Mouse (Mus musculus): ENCODE measurements around the gene Idh1. TPM values are rescaled to one million over a fixed set of nuclear protein-coding genes. Genes with fewer than 3 reads are reported as not detected.

Gene Idh1
- polyA plus RNA-seq, 1 experiment from 2014 or later = 539 TPM

DNA sequence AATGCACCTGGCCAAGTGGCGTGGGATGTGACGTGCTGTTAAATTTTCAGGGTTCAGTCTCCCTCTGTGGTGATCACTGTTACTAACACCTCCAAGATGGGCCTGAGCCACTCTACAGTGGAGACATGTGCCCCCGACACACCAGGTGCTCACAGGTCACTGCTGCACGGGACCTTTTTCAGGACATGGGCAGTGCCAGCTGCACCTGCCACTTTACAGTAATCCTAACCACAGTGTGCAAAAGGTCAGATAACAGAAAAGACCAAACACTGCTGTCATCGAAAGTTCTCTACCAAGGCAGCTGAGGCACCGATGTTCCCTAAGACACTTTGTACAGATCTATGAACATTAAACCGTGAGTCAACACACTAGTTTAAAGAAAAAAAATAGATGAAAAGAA is 16.8 kb downstream of the Idh1 start:
- no peak overlapping the region for H3K4me3 ChIP-seq (ENCODE audit: low read depth, low read length)
- H3K9ac ChIP-seq (ENCODE audit: low read length) = no peak overlapping the region
- DNase-seq (ENCODE audit: low spot score) (no peak), ATAC-seq (no peak)
- no peaks in the 10 kb centered on the region for H3K9me3 ChIP-seq (replicated peaks; ENCODE audit: control insufficient read depth, low read length)
- H3K36me3 ChIP-seq (ENCODE audit: control insufficient read depth, insufficient read depth, low read length) = peaks cover 94% of the 10 kb centered on the region
- no peaks in the 10 kb centered on the region for H3K27me3 ChIP-seq (replicated peaks; ENCODE audit: control insufficient read depth, insufficient read depth, low read length)
- no peak overlapping the region for H3K4me2 ChIP-seq (ENCODE audit: low read length)
- H3K4me1 ChIP-seq (ENCODE audit: control insufficient read depth, insufficient read depth, low read length) = peaks cover 6% of the 10 kb centered on the region
- no peak overlapping the region for H3K27ac ChIP-seq (ENCODE audit: low read depth, low read length)
- 96% methylated on average over 7 of the region's 7 CpGs for WGBS

DNA sequence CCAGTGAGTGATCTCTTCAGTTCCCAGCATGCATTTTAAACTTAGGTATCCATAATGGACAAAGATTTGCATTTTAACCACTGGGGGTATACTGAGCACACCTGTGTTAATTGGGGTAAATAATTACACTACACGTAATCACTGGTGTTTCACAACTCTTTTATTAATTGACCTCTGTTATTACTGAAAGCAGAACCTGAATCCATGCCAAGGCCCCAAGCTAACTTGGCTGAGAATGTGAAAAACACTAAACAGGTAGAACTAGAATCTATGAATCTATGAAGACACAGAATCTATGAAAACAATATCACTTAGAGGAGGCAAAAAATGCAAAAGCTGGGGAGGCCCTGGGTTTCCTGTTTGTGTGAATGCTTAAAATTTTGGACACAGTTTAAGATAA is 18.8 kb downstream of the Idh1 start:
- Histone ChIP-seq H3K27ac (ENCODE audit: low read depth, low read length) (no peak overlapping the region), H3K4me1 (ENCODE audit: control insufficient read depth, insufficient read depth, low read length) (peaks cover 4% of the 10 kb centered on the region), H3K4me3 (ENCODE audit: low read depth, low read length) (no peak overlapping the region), H3K36me3 (ENCODE audit: control insufficient read depth, insufficient read depth, low read length) (peaks cover 96% of the 10 kb centered on the region), H3K27me3 (replicated peaks; ENCODE audit: control insufficient read depth, insufficient read depth, low read length) (no peaks in the 10 kb centered on the region), H3K9ac (ENCODE audit: low read length) (no peak overlapping the region), H3K9me3 (replicated peaks; ENCODE audit: control insufficient read depth, low read length) (no peaks in the 10 kb centered on the region), H3K4me2 (ENCODE audit: low read length) (no peak overlapping the region)
- 81% methylated on average over 1 of the region's 1 CpGs for WGBS
- DNase-seq (ENCODE audit: low spot score) (no peak), ATAC-seq (no peak)

DNA sequence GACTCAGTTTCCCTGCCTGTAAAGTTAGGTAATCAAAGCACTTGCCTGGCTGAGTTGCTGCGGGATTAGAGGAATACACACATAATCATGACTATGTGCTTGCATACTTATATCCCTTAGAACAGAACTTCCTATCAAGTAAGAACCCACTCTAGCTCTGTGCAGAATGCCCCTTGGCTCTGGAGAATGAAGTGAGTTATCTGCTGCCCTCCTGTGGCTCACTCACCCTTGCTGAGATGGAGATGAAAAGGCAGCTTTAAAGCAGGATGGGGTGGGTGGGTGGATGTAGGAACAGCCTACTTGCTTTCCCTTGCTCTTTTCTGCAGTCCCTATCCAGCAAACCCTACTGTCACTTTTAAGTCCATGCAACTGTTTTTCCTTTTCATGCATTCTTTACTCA is 24.1 kb downstream of the Idh1 start:
- Histone ChIP-seq H3K4me1 (ENCODE audit: control insufficient read depth, insufficient read depth, low read length) (no peaks in the 10 kb centered on the region), H3K4me3 (ENCODE audit: low read depth, low read length) (no peak overlapping the region), H3K4me2 (ENCODE audit: low read length) (no peak overlapping the region), H3K36me3 (ENCODE audit: control insufficient read depth, insufficient read depth, low read length) (peaks cover 92% of the 10 kb centered on the region), H3K9ac (ENCODE audit: low read length) (no peak overlapping the region), H3K27ac (ENCODE audit: low read depth, low read length) (no peak overlapping the region), H3K27me3 (replicated peaks; ENCODE audit: control insufficient read depth, insufficient read depth, low read length) (no peaks in the 10 kb centered on the region), H3K9me3 (replicated peaks; ENCODE audit: control insufficient read depth, low read length) (no peaks in the 10 kb centered on the region)
- DNase-seq (ENCODE audit: low spot score) (no peak), ATAC-seq (no peak)
- WGBS = 100% methylated on average over 1 of the region's 1 CpGs

DNA sequence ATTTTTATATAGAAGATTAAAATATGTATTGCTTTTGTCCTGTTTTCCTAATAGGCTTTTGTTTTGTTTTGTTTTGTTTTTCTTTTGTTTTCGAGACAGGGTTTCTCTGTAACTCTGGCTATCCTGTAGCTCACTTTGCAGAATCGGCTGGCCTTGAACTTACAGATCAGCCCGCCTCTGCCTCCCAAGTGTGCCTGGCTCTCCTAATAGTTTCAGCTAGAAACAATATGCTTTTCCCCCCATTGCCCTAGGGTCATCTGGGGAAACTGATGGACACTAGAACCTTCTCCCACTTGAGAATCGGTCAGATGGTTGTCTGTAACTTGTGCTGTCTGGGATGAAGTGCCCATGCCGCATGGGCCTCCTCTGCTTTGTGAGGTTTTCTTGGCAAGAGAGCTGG is 30.2 kb downstream of the Idh1 start:
- WGBS = 92% methylated on average over 5 of the region's 5 CpGs
- DNase-seq (ENCODE audit: low spot score) (no peak), ATAC-seq (no peak)

DNA sequence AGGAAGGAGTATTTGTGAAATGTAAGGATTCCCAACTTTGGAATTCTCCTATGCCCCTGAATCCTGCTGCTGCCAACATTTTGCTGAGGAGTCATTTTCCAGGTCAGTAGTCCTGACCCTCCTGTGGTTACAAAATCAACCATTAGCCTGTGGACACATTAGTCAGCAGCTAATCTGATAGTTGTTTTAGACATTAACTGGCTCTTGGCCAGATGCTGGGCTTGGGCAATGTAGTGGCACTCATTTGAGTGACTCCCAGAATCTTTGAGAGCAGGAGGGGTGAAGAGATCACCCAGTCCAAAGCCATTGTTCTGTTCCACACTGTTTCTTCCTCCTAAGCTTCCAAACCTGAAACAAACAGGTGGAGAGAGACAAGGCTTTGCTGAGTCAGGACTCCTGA is 31.5 kb downstream of the Idh1 start:
- H3K27me3 ChIP-seq (replicated peaks; ENCODE audit: control insufficient read depth, insufficient read depth, low read length) = no peaks in the 10 kb centered on the region
- no peaks in the 10 kb centered on the region for H3K4me1 ChIP-seq (ENCODE audit: control insufficient read depth, insufficient read depth, low read length)
- no peak overlapping the region for H3K27ac ChIP-seq (ENCODE audit: low read depth, low read length)
- H3K36me3 ChIP-seq (ENCODE audit: control insufficient read depth, insufficient read depth, low read length) = peaks cover 21% of the 10 kb centered on the region
- H3K9ac ChIP-seq (ENCODE audit: low read length) = no peak overlapping the region
- ATAC-seq = no peak
- DNase-seq (ENCODE audit: low spot score) = no peak
- H3K9me3 ChIP-seq (replicated peaks; ENCODE audit: control insufficient read depth, low read length) = no peaks in the 10 kb centered on the region
- no peak overlapping the region for H3K4me2 ChIP-seq (ENCODE audit: low read length)
- no peak overlapping the region for H3K4me3 ChIP-seq (ENCODE audit: low read depth, low read length)

More for the DNA sequence above, 30.2 kb downstream of the Idh1 start:
- H3K4me3 ChIP-seq (ENCODE audit: low read depth, low read length) = no peak overlapping the region
- peaks cover 34% of the 10 kb centered on the region for H3K36me3 ChIP-seq (ENCODE audit: control insufficient read depth, insufficient read depth, low read length)
- H3K4me2 ChIP-seq (ENCODE audit: low read length) = no peak overlapping the region
- no peaks in the 10 kb centered on the region for H3K27me3 ChIP-seq (replicated peaks; ENCODE audit: control insufficient read depth, insufficient read depth, low read length)
- no peaks in the 10 kb centered on the region for H3K9me3 ChIP-seq (replicated peaks; ENCODE audit: control insufficient read depth, low read length)
- no peak overlapping the region for H3K9ac ChIP-seq (ENCODE audit: low read length)
- H3K27ac ChIP-seq (ENCODE audit: low read depth, low read length) = no peak overlapping the region
- H3K4me1 ChIP-seq (ENCODE audit: control insufficient read depth, insufficient read depth, low read length) = no peaks in the 10 kb centered on the region

DNA sequence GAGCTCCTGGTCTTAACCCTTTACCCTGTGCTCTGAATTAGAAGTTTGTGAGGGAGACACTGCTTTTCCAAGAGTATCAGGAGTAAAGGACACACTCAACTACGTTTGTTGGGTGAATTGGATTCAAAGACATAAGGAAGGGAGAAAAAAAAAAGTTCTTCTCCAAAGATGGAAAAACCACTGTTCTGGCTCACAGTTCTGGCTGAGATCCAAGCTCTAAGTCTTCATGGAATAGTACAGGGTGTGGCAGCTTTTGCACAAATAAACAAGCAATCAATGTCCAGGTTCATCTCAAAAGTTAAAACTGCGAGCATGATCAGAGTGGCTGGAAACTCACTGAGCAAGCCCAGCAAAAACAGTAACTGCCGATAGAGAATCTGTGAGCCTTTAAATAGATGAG is 38.3 kb downstream of the Idh1 start:
- ATAC-seq = no peak
- Histone ChIP-seq H3K27me3 (replicated peaks; ENCODE audit: control insufficient read depth, insufficient read depth, low read length) (no peaks in the 10 kb centered on the region), H3K36me3 (ENCODE audit: control insufficient read depth, insufficient read depth, low read length) (no peaks in the 10 kb centered on the region), H3K4me1 (ENCODE audit: control insufficient read depth, insufficient read depth, low read length) (no peaks in the 10 kb centered on the region), H3K9ac (ENCODE audit: low read length) (no peak overlapping the region), H3K4me3 (ENCODE audit: low read depth, low read length) (no peak overlapping the region), H3K4me2 (ENCODE audit: low read length) (no peak overlapping the region), H3K27ac (ENCODE audit: low read depth, low read length) (no peak overlapping the region), H3K9me3 (replicated peaks; ENCODE audit: control insufficient read depth, low read length) (no peaks in the 10 kb centered on the region)
- WGBS = 80% methylated on average over 3 of the region's 3 CpGs
- no peak for DNase-seq (ENCODE audit: low spot score)

DNA sequence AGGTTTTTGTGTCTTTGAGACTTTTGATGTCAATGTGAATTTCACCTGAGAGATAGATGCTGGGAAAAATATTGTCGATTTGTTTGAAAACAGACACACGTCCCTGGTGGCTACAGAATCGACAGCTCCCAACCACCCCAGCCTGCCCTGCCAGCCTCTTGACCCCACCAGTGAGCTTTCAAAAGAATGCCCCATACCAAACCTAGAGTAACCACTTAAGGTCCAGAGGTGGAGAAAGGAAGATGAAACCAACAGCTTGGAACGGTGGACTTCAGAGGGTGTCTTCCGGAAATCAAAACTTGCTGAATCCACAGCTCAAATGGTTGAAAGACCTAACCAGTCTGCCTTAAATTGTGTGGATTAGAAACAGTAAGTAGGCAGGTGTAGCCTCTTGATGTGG is 39.0 kb downstream of the Idh1 start:
- WGBS = 95% methylated on average over 5 of the region's 5 CpGs
- ATAC-seq (no peak), DNase-seq (ENCODE audit: low spot score) (no peak)
- H3K27me3 ChIP-seq (replicated peaks; ENCODE audit: control insufficient read depth, insufficient read depth, low read length) = no peaks in the 10 kb centered on the region
- H3K9ac ChIP-seq (ENCODE audit: low read length) = no peak overlapping the region
- H3K27ac ChIP-seq (ENCODE audit: low read depth, low read length) = no peak overlapping the region
- H3K4me1 ChIP-seq (ENCODE audit: control insufficient read depth, insufficient read depth, low read length) = no peaks in the 10 kb centered on the region
- H3K4me3 ChIP-seq (ENCODE audit: low read depth, low read length) = no peak overlapping the region
- H3K4me2 ChIP-seq (ENCODE audit: low read length) = no peak overlapping the region
- no peaks in the 10 kb centered on the region for H3K9me3 ChIP-seq (replicated peaks; ENCODE audit: control insufficient read depth, low read length)
- no peaks in the 10 kb centered on the region for H3K36me3 ChIP-seq (ENCODE audit: control insufficient read depth, insufficient read depth, low read length)

GRCm38 (mm10) chr1:65146601-65147000 is 39.7 kb downstream of the Idh1 start:
- no peak overlapping the region for H3K4me2 ChIP-seq (ENCODE audit: low read length)
- DNase-seq (ENCODE audit: low spot score) (no peak), ATAC-seq (no peak)
- H3K4me3 ChIP-seq (ENCODE audit: low read depth, low read length) = no peak overlapping the region
- H3K36me3 ChIP-seq (ENCODE audit: control insufficient read depth, insufficient read depth, low read length) = no peaks in the 10 kb centered on the region
- no peaks in the 10 kb centered on the region for H3K4me1 ChIP-seq (ENCODE audit: control insufficient read depth, insufficient read depth, low read length)
- H3K27me3 ChIP-seq (replicated peaks; ENCODE audit: control insufficient read depth, insufficient read depth, low read length) = no peaks in the 10 kb centered on the region
- no peak overlapping the region for H3K27ac ChIP-seq (ENCODE audit: low read depth, low read length)
- H3K9me3 ChIP-seq (replicated peaks; ENCODE audit: control insufficient read depth, low read length) = no peaks in the 10 kb centered on the region
- 75% methylated on average over 2 of the region's 2 CpGs for WGBS
- no peak overlapping the region for H3K9ac ChIP-seq (ENCODE audit: low read length)

- H3K9ac ChIP-seq (ENCODE audit: low read length) = no peak overlapping the region
- H3K4me2 ChIP-seq (ENCODE audit: low read length) = no peak overlapping the region
- no peaks in the 10 kb centered on the region for H3K27me3 ChIP-seq (replicated peaks; ENCODE audit: control insufficient read depth, insufficient read depth, low read length)
- no peaks in the 10 kb centered on the region for H3K4me1 ChIP-seq (ENCODE audit: control insufficient read depth, insufficient read depth, low read length)
- no peak overlapping the region for H3K27ac ChIP-seq (ENCODE audit: low read depth, low read length)
- WGBS = 90% methylated on average over 2 of the region's 2 CpGs
- ATAC-seq (no peak), DNase-seq (ENCODE audit: low spot score) (no peak)
- no peaks in the 10 kb centered on the region for H3K36me3 ChIP-seq (ENCODE audit: control insufficient read depth, insufficient read depth, low read length)
- H3K4me3 ChIP-seq (ENCODE audit: low read depth, low read length) = no peak overlapping the region
- H3K9me3 ChIP-seq (replicated peaks; ENCODE audit: control insufficient read depth, low read length) = no peaks in the 10 kb centered on the region
These were observed 41.5 kb downstream of the Idh1 start for GRCm38 (mm10) chr1:65144783-65145182.

DNA sequence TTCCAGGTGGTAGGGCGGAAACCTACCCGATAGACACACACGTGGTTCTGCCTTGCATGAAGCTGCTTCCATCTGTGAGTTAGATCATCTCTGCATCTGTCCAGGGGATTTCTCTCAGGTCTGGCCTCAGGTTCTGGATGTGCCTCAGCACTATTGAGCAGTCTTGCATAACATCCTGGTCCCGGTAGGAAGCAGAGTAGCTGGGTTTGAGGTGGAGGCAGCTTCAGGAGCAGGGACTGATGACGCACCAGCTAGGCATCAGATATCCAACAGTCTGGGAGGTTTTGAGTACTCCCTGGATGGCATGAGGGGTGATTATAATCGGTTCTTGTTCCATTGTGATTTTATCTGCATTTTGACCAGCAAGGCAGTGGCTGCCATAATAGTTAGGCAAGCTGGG is 48.7 kb downstream of the Idh1 start:
- H3K9me3 ChIP-seq (replicated peaks; ENCODE audit: control insufficient read depth, low read length) = no peaks in the 10 kb centered on the region
- no peak overlapping the region for H3K9ac ChIP-seq (ENCODE audit: low read length)
- H3K36me3 ChIP-seq (ENCODE audit: control insufficient read depth, insufficient read depth, low read length) = no peaks in the 10 kb centered on the region
- H3K27ac ChIP-seq (ENCODE audit: low read depth, low read length) = no peak overlapping the region
- no peaks in the 10 kb centered on the region for H3K27me3 ChIP-seq (replicated peaks; ENCODE audit: control insufficient read depth, insufficient read depth, low read length)
- no peaks in the 10 kb centered on the region for H3K4me1 ChIP-seq (ENCODE audit: control insufficient read depth, insufficient read depth, low read length)
- DNase-seq (ENCODE audit: low spot score) (no peak), ATAC-seq (no peak)
- H3K4me3 ChIP-seq (ENCODE audit: low read depth, low read length) = no peak overlapping the region
- H3K4me2 ChIP-seq (ENCODE audit: low read length) = no peak overlapping the region
- 86% methylated on average over 6 of the region's 6 CpGs for WGBS

All from forebrain, embryonic 14.5 days (tissue).